Mouse (Mus musculus): ENCODE data around the gene Kdm2b. TPM values are rescaled to one million over a fixed set of nuclear protein-coding genes. Genes with fewer than 3 reads are reported as not detected.
A peak's percentile ranks its signal among the peaks of the same experiment; 100 is the strongest.

Kdm2b gene
- polyA plus RNA-seq, 1 experiment from 2014 or later = 108 TPM

DNA sequence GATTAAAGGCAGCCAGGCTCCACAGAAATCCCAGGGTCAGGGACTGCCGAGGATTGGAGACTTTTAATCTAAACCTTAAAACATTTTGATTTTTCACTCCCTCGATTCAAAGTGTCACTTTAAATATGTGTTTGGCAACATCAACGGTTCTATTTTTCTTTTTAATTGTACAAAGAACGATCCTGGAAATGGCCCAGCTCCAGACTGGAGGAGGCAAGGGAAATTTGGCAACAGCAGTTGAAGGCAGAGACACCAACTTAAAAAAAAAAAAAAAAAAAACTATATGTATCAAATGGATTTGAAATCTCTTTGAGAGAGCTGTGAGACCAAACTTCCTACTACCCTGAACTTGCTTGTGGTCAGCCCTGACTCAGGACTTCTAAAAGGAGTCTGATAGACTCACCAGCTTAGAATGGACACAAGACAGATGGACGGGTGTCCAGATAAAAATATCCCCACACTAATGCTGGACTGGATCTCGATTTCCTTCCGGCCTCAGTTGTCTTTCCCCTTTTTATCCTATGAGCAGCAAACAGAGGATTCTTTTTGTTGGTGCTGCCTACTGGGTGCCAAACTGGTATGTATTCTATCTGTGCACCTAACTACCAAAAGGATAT lies 19.4 kb upstream of the Kdm2b start:
- no peak overlapping the region for H3K9ac ChIP-seq
- H3K36me3 ChIP-seq (ENCODE audit: poor library complexity, severe bottlenecking) = no peaks in the 10 kb centered on the region
- WGBS = 66% methylated on average over 7 of the region's 7 CpGs
- H3K27ac ChIP-seq = peak overlapping the region; percentile 76
- ATAC-seq = no peak
- H3K4me1 ChIP-seq = peaks cover 40% of the 10 kb centered on the region
- no peak overlapping the region for H3K4me3 ChIP-seq
- H3K4me2 ChIP-seq = no peak overlapping the region
- no peaks in the 10 kb centered on the region for H3K27me3 ChIP-seq
- no peaks in the 10 kb centered on the region for H3K9me3 ChIP-seq (replicated peaks)

DNA sequence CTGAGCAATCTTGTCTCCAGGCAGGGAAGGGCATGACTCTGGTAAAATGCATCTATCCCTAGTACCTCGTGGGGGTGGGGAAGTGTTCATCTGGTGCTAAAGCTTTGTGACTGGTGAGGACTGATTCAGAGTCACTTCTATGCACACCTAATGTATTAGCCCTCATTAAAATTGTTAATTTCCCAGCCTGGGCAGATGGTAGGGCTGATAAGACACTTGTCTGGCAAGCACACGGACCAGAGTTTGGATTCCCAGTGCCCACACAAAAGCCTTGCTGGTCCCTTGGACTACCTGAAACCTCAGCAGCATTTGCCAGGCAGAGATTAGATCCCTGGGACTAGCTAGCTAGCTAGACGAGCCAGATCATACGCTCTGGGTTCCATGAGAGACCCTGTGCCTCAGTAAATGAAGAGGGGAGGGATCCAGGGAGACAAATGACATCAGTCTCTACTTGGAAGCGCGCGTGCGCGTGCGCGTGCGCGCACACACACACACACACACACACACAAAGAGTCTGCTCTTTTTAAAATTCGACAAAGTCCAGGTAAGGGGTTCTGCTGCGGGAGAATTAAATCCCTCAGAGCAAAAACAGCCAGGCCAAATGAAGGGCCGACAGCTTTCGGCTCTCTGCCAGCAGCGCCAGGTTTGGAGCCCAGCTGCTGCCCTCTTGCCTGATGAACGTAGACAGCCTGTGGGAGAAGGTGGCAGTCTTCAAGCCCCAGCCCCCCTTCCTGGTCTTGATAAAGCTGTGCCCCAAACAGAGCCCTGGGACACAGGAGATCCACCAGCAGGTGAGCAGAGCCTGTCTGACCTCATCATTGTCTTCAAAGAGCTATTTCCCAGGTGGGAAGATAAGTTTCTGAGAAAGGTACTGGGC lies 16.3 kb upstream of the Kdm2b start:
- H3K4me1 ChIP-seq = peaks cover 44% of the 10 kb centered on the region
- H3K36me3 ChIP-seq (ENCODE audit: poor library complexity, severe bottlenecking) = no peaks in the 10 kb centered on the region
- peak overlapping the region; percentile 36 for H3K4me2 ChIP-seq
- no peak overlapping the region for H3K4me3 ChIP-seq
- H3K27me3 ChIP-seq = no peaks in the 10 kb centered on the region
- ATAC-seq = peak; percentile 80
- no peaks in the 10 kb centered on the region for H3K9me3 ChIP-seq (replicated peaks)
- H3K9ac ChIP-seq = peak overlapping the region; percentile 48
- 54% methylated on average over 19 of the region's 19 CpGs for WGBS
- H3K27ac ChIP-seq = peak overlapping the region; percentile 93

DNA sequence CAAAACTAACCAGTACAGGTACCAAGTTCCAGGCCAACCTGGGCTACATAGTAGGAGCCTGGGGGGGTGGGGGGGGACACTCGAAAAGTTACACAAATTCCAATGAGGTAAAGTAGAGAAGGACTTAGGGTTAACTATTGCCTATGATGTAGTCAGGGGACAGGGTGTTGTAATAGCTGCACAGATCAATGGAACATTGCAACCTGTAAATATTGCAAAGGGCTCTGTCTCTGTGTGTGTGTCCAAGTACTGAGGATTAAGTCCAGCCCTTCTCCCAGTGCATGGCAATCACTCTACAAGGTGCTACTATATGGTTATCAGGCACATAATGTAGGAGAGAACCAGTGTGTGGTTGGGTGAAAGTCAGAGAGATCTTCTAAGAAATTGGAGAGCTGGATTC lies 11.3 kb upstream of the Kdm2b start:
- no peak overlapping the region for H3K27ac ChIP-seq
- no peak for ATAC-seq
- peaks cover 14% of the 10 kb centered on the region for H3K4me1 ChIP-seq
- no peaks in the 10 kb centered on the region for H3K9me3 ChIP-seq (replicated peaks)
- H3K36me3 ChIP-seq (ENCODE audit: poor library complexity, severe bottlenecking) = peaks cover 7% of the 10 kb centered on the region; the same call in 1 of the 2 replicates
- H3K4me3 ChIP-seq = no peak overlapping the region
- H3K27me3 ChIP-seq = no peaks in the 10 kb centered on the region
- WGBS = 67% methylated on average over 1 of the region's 1 CpGs
- no peak overlapping the region for H3K4me2 ChIP-seq
- H3K9ac ChIP-seq = no peak overlapping the region

GRCm38 (mm10) chr5:122997205-122998204 lies 7.9 kb upstream of the Kdm2b start:
- H3K4me2 ChIP-seq = no peak overlapping the region
- H3K4me1 ChIP-seq = peaks cover 13% of the 10 kb centered on the region; the same call in 1 of the 2 replicates
- no peaks in the 10 kb centered on the region for H3K9me3 ChIP-seq (replicated peaks)
- WGBS = 93% methylated on average over 18 of the region's 18 CpGs
- no peak overlapping the region for H3K27ac ChIP-seq
- H3K27me3 ChIP-seq = no peaks in the 10 kb centered on the region
- peaks cover 11% of the 10 kb centered on the region; the same call in 1 of the 2 replicates for H3K36me3 ChIP-seq (ENCODE audit: poor library complexity, severe bottlenecking)
- no peak overlapping the region for H3K4me3 ChIP-seq
- H3K9ac ChIP-seq = no peak overlapping the region
- no peak for ATAC-seq

DNA sequence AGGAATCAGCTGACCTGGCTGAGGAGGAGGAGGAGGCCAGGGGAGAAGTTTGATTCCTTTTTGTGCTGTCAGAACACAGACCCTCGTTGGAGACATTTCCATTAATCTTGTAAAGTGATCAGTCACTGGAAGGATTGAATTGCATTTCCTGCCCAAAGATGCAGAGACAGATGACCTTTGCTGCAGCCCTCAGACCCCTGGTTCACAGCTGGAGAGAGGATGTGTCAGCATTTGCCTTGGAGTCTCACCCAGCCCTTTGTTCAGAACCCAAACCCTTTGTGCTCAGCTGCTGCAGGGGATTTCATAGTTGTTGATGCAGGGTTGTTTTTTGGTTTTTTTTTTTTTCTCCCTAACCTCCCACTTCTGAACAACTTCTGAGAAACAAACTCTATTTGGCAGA lies 5.3 kb upstream of the Kdm2b start:
- no peak for ATAC-seq
- Histone ChIP-seq H3K4me1 (peaks cover 32% of the 10 kb centered on the region), H3K9me3 (replicated peaks) (no peaks in the 10 kb centered on the region), H3K36me3 (ENCODE audit: poor library complexity, severe bottlenecking) (peaks cover 11% of the 10 kb centered on the region; the same call in 1 of the 2 replicates), H3K27me3 (no peaks in the 10 kb centered on the region), H3K9ac (no peak overlapping the region), H3K27ac (no peak overlapping the region), H3K4me3 (no peak overlapping the region), H3K4me2 (no peak overlapping the region)
- 4% methylated on average over 1 of the region's 1 CpGs for WGBS

DNA sequence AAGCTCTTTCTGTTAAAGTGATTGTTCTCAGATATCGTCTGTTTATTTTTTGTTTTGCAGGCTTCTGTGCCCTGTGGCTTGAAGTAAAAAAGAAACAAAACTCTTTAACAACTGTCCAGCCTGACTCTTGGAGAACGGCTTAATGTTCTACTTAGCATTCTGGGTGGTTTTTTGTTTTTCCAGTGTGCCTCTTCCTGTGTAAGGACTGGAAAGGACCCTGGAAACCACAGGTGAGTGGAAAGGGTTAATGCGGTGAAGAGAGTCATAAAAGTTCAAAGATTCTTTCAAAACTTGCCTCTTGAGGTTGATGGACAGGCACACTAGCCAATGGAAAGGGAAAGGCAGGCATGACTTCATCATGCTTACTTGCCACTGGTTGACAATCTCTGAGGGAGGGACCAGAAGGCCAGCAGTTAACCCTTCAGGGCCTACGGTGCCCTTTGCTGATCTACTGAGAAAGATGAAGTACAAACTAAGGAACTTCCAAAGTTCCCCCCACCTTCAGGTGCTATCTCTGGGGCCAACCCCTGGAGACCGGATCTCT lies 4.8 kb upstream of the Kdm2b start:
- H3K9ac ChIP-seq = no peak overlapping the region
- H3K27ac ChIP-seq = no peak overlapping the region
- no peaks in the 10 kb centered on the region for H3K9me3 ChIP-seq (replicated peaks)
- H3K27me3 ChIP-seq = no peaks in the 10 kb centered on the region
- peaks cover 11% of the 10 kb centered on the region; the same call in 1 of the 2 replicates for H3K36me3 ChIP-seq (ENCODE audit: poor library complexity, severe bottlenecking)
- peaks cover 37% of the 10 kb centered on the region for H3K4me1 ChIP-seq
- 9% methylated on average over 5 of the region's 5 CpGs for WGBS
- peak; percentile 73; the same call in 1 of the 2 replicates for ATAC-seq
- no peak overlapping the region for H3K4me3 ChIP-seq
- H3K4me2 ChIP-seq = no peak overlapping the region

- Histone ChIP-seq H3K9me3 (replicated peaks) (no peaks in the 10 kb centered on the region), H3K4me2 (no peak overlapping the region), H3K27ac (no peak overlapping the region), H3K4me3 (no peak overlapping the region), H3K4me1 (peaks cover 38% of the 10 kb centered on the region), H3K36me3 (ENCODE audit: poor library complexity, severe bottlenecking) (peaks cover 11% of the 10 kb centered on the region; the same call in 1 of the 2 replicates), H3K27me3 (no peaks in the 10 kb centered on the region), H3K9ac (no peak overlapping the region)
- WGBS = 58% methylated on average over 2 of the region's 2 CpGs
- ATAC-seq = no peak
These were observed 4.2 kb upstream of the Kdm2b start for GRCm38 (mm10) chr5:122993811-122994210.

DNA sequence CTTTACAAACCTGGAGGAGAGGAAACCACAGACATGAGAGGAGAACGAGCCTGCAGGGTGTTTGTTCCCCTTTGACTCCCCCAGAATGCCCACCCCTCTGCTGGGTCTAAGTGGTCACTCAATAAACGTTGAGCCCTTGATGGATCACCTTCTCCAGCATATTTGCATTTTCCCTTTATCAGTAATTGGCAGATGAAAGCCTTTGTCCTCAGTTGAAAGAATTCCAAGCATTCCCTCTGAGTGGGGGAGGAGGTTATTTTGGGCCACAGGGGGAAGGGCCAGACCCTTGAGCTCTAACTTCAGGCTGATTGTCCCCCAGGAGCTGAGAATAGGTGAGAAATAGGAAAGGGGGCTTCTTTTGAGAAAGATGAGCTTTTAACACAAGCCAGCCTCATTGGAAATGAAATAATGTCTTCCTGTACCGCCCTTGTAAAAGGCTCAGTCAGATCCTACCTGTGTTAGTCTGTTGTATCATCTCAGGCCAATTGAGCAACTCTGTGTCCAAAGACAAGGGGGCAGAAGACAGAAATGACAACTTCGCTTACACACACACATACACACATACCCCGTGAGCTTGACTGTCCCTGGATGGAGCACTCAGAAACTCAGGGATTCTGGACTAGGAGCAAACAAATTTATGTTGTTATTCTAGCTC lies 1.9 kb upstream of the Kdm2b start:
- Histone ChIP-seq H3K36me3 (ENCODE audit: poor library complexity, severe bottlenecking) (0 out of 2 replicates have a peak, but pooled peaks cover 3% of the 10 kb centered on the region), H3K4me3 (peak overlapping the region; percentile 64), H3K4me2 (peak overlapping the region; percentile 92), H3K27ac (peak overlapping the region; percentile 37; the same call in 1 of the 2 replicates), H3K27me3 (no peaks in the 10 kb centered on the region), H3K9me3 (replicated peaks) (no peaks in the 10 kb centered on the region), H3K4me1 (peaks cover 55% of the 10 kb centered on the region), H3K9ac (peak overlapping the region; percentile 85)
- 26% methylated on average over 5 of the region's 5 CpGs for WGBS
- ATAC-seq = no peak

DNA sequence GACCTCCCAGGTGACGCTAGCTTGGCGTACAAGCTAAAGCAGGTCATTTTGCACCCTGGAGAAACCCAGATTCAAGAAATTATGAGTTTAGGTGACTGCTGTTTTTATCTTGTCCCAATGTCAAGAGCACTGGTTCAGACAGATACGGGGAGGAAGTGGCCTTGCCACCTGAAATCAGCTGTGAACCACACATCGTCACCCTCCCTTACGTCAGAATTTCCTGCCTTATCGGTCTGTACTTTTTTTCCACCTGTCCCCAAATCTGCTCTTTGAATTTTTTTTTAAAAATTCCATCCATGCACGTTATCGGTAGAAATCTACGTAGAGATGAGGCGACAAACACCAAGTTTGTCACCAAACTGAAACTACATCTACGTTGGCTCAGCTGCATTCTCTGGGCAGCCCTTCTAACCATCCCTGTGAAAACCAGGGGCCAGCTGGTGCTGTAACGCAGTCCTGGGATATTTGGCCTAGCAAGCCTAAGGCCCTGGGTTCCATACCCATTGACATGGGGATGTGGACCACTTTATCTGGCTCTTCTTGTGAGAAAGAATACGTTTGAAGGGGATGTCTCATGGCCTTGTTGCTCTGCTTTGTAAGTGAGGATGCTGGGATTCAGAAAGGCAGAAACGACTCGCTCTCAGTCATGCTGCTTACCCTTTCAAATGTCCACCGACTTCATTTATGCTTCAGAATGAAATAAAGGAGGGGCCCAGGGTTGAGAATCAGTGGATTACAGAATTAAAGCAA lies 963 bp upstream of the Kdm2b start:
- Histone ChIP-seq H3K9ac (peak overlapping the region; percentile 85), H3K4me1 (peaks cover 64% of the 10 kb centered on the region), H3K36me3 (ENCODE audit: poor library complexity, severe bottlenecking) (0 out of 2 replicates have a peak, but pooled peaks cover 1% of the 10 kb centered on the region), H3K4me2 (peak overlapping the region; percentile 92), H3K4me3 (peak overlapping the region; percentile 64), H3K27me3 (no peaks in the 10 kb centered on the region), H3K9me3 (replicated peaks) (no peaks in the 10 kb centered on the region), H3K27ac (peak overlapping the region; percentile 90)
- WGBS = 11% methylated on average over 16 of the region's 16 CpGs
- ATAC-seq = no peak

DNA sequence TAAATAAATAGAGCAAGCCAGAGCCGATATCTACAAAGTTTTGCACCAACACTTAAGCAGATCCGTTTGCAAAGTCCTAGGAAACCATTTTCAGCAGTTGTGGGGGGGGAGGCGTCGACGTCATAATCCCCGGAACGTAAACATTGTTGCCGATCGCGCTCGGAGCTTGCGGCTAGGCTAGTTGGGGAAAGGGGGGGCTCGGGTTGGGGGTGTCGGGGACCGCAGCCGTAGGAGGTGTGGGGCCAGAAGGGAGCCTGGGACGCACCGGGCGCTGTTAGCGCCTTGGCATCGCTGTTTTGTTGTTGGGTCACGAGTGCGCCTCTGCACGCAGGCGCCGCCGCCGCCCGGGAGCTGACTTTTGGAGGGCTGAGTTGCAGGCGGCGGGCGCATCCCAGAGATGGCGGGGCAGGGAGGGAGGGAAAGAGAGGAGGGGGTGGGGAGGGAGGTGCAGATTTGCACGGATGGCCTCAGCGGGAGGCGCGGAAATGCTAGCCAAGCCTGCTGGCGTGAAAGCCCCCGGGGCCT lies 560 bp downstream of the Kdm2b start:
- ATAC-seq = peak; percentile 83
- under 1% methylated on average over 35 of the region's 39 CpGs for WGBS

More for the DNA sequence above, 560 bp downstream of the Kdm2b start:
- Histone ChIP-seq H3K4me3 (peak overlapping the region; percentile 64), H3K9me3 (replicated peaks) (no peaks in the 10 kb centered on the region), H3K27ac (peak overlapping the region; percentile 90), H3K27me3 (no peaks in the 10 kb centered on the region), H3K4me2 (peak overlapping the region; percentile 92), H3K9ac (peak overlapping the region; percentile 85), H3K4me1 (peaks cover 70% of the 10 kb centered on the region), H3K36me3 (ENCODE audit: poor library complexity, severe bottlenecking) (0 out of 2 replicates have a peak, but pooled peaks cover 2% of the 10 kb centered on the region)
